Mouse (Mus musculus): ENCODE data around the gene Auts2. TPM values are rescaled to one million over a fixed set of nuclear protein-coding genes. Genes with fewer than 3 reads are reported as not detected.
A peak's percentile ranks its signal among the peaks of the same experiment; 100 is the strongest.

The Auts2 gene
- total RNA-seq, 2 experiments from 2014 or later: 117 to 146 TPM

- intact Hi-C loops (cut with DNase I): loop anchor here (2.0 kb wide), 3 partner anchors 45 to 211 kb away; no protein-coding TSS in a partner anchor
- no peak overlapping the region for H3K4me3 ChIP-seq
- no peak for TF ChIP-seq CTCF (IDR thresholded peaks at IDR 0.05)
- no peak overlapping the region for H3K27ac ChIP-seq
- peak; percentile 64 to 78 for DNase-seq (ENCODE audit: extremely low spot score in 1 of 2, low spot score in 2 of 2)
Measured at GRCm38 (mm10) chr5:132029638-132030037, 513.5 kb downstream of the Auts2 start.

- no peak for DNase-seq (ENCODE audit: extremely low spot score in 1 of 2, low spot score in 2 of 2)
- no peak overlapping the region for H3K4me3 ChIP-seq
- H3K27ac ChIP-seq: no peak overlapping the region
- intact Hi-C loops (cut with DNase I): loop anchor here (2.0 kb wide), 3 partner anchors 46 to 210 kb away; no protein-coding TSS in a partner anchor
- TF ChIP-seq CTCF (IDR thresholded peaks at IDR 0.05): no peak
Measured at GRCm38 (mm10) chr5:132029038-132029437, 514.1 kb downstream of the Auts2 start.

- DNase-seq (ENCODE audit: extremely low spot score in 1 of 2, low spot score in 2 of 2): no peak
- intact Hi-C loops (cut with DNase I): loop anchor here (2.0 kb wide), 3 partner anchors 47 to 209 kb away; no protein-coding TSS in a partner anchor
- no peak overlapping the region for H3K27ac ChIP-seq
- no peak for TF ChIP-seq CTCF (IDR thresholded peaks at IDR 0.05)
- no peak overlapping the region for H3K4me3 ChIP-seq
Measured at GRCm38 (mm10) chr5:132027859-132028498, 515.2 kb downstream of the Auts2 start.

GRCm38 (mm10) chr5:132013296-132013695 lies 529.8 kb downstream of the Auts2 start:
- intact Hi-C loops (cut with DNase I): no loop called here
- no peak for TF ChIP-seq CTCF (IDR thresholded peaks at IDR 0.05)
- DNase-seq (ENCODE audit: extremely low spot score in 1 of 2, low spot score in 2 of 2): no peak
- H3K4me3 ChIP-seq: no peak overlapping the region
- no peak overlapping the region for H3K27ac ChIP-seq

- H3K27ac ChIP-seq: no peak overlapping the region
- DNase-seq (ENCODE audit: extremely low spot score in 1 of 2, low spot score in 2 of 2): no peak
- intact Hi-C loops (cut with DNase I): no loop called here
- TF ChIP-seq CTCF (IDR thresholded peaks at IDR 0.05): no peak
- H3K4me3 ChIP-seq: no peak overlapping the region
Measured at GRCm38 (mm10) chr5:132011795-132012194, 531.3 kb downstream of the Auts2 start.

- Histone ChIP-seq H3K4me3 (no peak overlapping the region), H3K27ac (no peak overlapping the region)
- TF ChIP-seq CTCF (IDR thresholded peaks at IDR 0.05): no peak
- no peak for DNase-seq (ENCODE audit: extremely low spot score in 1 of 2, low spot score in 2 of 2)
- intact Hi-C loops (cut with DNase I): no loop called here
Measured at GRCm38 (mm10) chr5:132008703-132009222, 534.4 kb downstream of the Auts2 start.

GRCm38 (mm10) chr5:132007907-132008306 lies 535.2 kb downstream of the Auts2 start:
- no peak overlapping the region for H3K4me3 ChIP-seq
- no peak overlapping the region for H3K27ac ChIP-seq
- intact Hi-C loops (cut with DNase I): no loop called here
- DNase-seq (ENCODE audit: extremely low spot score in 1 of 2, low spot score in 2 of 2): no peak
- TF ChIP-seq CTCF (IDR thresholded peaks at IDR 0.05): no peak

GRCm38 (mm10) chr5:131992681-131993211 lies 550.4 kb downstream of the Auts2 start:
- no peak for DNase-seq (ENCODE audit: extremely low spot score in 1 of 2, low spot score in 2 of 2)
- no peak overlapping the region; the same call in 1 of the 2 replicates for H3K4me3 ChIP-seq
- intact Hi-C loops (cut with DNase I): no loop called here
- TF ChIP-seq CTCF (IDR thresholded peaks at IDR 0.05): no peak
- H3K27ac ChIP-seq: peak overlapping the region; percentile 21; the same call in 1 of the 2 replicates

- Histone ChIP-seq H3K27ac (peak overlapping the region; percentile 21; the same call in 1 of the 2 replicates), H3K4me3 (no peak overlapping the region; the same call in 1 of the 2 replicates)
- TF ChIP-seq CTCF (IDR thresholded peaks at IDR 0.05): no peak
- intact Hi-C loops (cut with DNase I): no loop called here
- peak in 1 of 2 experiments; percentile 16 for DNase-seq (ENCODE audit: extremely low spot score in 1 of 2, low spot score in 2 of 2)
Measured at GRCm38 (mm10) chr5:131992268-131992667, 550.9 kb downstream of the Auts2 start.

- H3K4me3 ChIP-seq: no peak overlapping the region
- no peak for TF ChIP-seq CTCF (IDR thresholded peaks at IDR 0.05)
- DNase-seq (ENCODE audit: extremely low spot score in 1 of 2, low spot score in 2 of 2): no peak
- no peak overlapping the region for H3K27ac ChIP-seq
- intact Hi-C loops (cut with DNase I): no loop called here
Measured at GRCm38 (mm10) chr5:131990532-131990931, 552.6 kb downstream of the Auts2 start.

GRCm38 (mm10) chr5:131981451-131981850 lies 561.7 kb downstream of the Auts2 start:
- no peak for TF ChIP-seq CTCF (IDR thresholded peaks at IDR 0.05)
- intact Hi-C loops (cut with DNase I): no loop called here
- Histone ChIP-seq H3K4me3 (no peak overlapping the region), H3K27ac (no peak overlapping the region)
- no peak for DNase-seq (ENCODE audit: extremely low spot score in 1 of 2, low spot score in 2 of 2)

- no peak for TF ChIP-seq CTCF (IDR thresholded peaks at IDR 0.05)
- Histone ChIP-seq H3K27ac (no peak overlapping the region), H3K4me3 (no peak overlapping the region)
- DNase-seq (ENCODE audit: extremely low spot score in 1 of 2, low spot score in 2 of 2): no peak
- intact Hi-C loops (cut with DNase I): no loop called here
Measured at GRCm38 (mm10) chr5:131978939-131979338, 564.2 kb downstream of the Auts2 start.

Data from left cerebral cortex, adult 2 months (tissue).